In genomic region chr13:67610108-67610507, GRCm38 (mm10) we compare ENCODE assay signal across 10 mouse cellular contexts. TPM values are rescaled to one million over a fixed set of nuclear protein-coding genes. Genes with fewer than 3 reads are reported as not detected.
DNase-seq lines count a peak whose midpoint lies in the region; ATAC-seq and TF ChIP-seq lines count a peak whose summit lies in the region.
"Had no signal": no experiment of that assay in that cellular context is flagged by ENCODE, and none has a peak within 500 bp of the region (broad histone marks: within the 10 kb centered on the region; RNA-seq: fewer than 3 reads in every experiment).

No protein-coding gene starts in this region.

- no peak overlapping the region for H3K27ac ChIP-seq in CH12.LX (ENCODE audit: insufficient read depth, low read depth)
- H3K27ac ChIP-seq in liver, embryonic 15.5 days (replicated peaks): no peak overlapping the region

- DNase-seq in left cerebral cortex, adult 11 months (ENCODE audit: low spot score): peak; percentile 4
- no peak for DNase-seq in left cerebral cortex, postnatal 36 days (ENCODE audit: low spot score in 2 of 2)
- DNase-seq in CH12.LX (ENCODE audit: extremely low read depth): peak; percentile 17
- no peak for DNase-seq in layer of hippocampus, adult 9-11 months
- no peak for DNase-seq in testis, postnatal 10 days (ENCODE audit: low spot score)

- dilution Hi-C loops in CH12.LX (cut with MboI; ENCODE audit: extremely low pct_ligation_motif_present, extremely low pct_unique_long_range_greater_than_20kb, low sequenced_read_pairs): no loop called here

- TF ChIP-seq CTCF in CH12.LX (conservative IDR thresholded peaks at IDR 0.05 in 1 of 2, IDR thresholded peaks at IDR 0.05 in 1 of 2; ENCODE audit: low read depth in 2 of 2, low read length in 2 of 2): no peak

- no peak overlapping the region; the same call in 1 of the 2 replicates for H3K4me2 ChIP-seq in CH12.LX (ENCODE audit: insufficient read depth, low read depth, poor library complexity, severe bottlenecking)
- peak overlapping the region; percentile 71; the same call in 1 of the 2 replicates for H3K4me2 ChIP-seq in liver, embryonic 15.5 days

- no peak for TF ChIP-seq EP300 in CH12.LX (IDR thresholded peaks at IDR 0.05; ENCODE audit: low read length)

- no peak for ATAC-seq in erythroblast, adult 5-6 weeks (replicated peaks; ENCODE audit: low FRiP score, poor library complexity, severe bottlenecking)
- no peak for ATAC-seq in liver, embryonic 15.5 days (ENCODE audit: insufficient read depth)

- no peaks in the 10 kb centered on the region for H3K27me3 ChIP-seq in erythroblast, embryonic 14.5 days (ENCODE audit: control insufficient read depth)
- no peaks in the 10 kb centered on the region for H3K27me3 ChIP-seq in CH12.LX (replicated peaks)
- no peaks in the 10 kb centered on the region for H3K27me3 ChIP-seq in liver, embryonic 15.5 days
- H3K27me3 ChIP-seq: kidney, embryonic 15.5 days had no signal

- H3K79me2 ChIP-seq in CH12.LX (replicated peaks; ENCODE audit: control insufficient read depth, extremely low read depth, insufficient read depth, poor library complexity, severe bottlenecking): no peaks in the 10 kb centered on the region

- in situ Hi-C loops in CH12.LX (cut with MboI; ENCODE audit: low pct_ligation_motif_present, low pct_unique_long_range_greater_than_20kb, low sequenced_read_pairs): no loop called here

- peaks cover 6% of the 10 kb centered on the region for H3K9me3 ChIP-seq in erythroblast, embryonic 14.5 days (ENCODE audit: control insufficient read depth, low read length)
- no peaks in the 10 kb centered on the region for H3K9me3 ChIP-seq in CH12.LX (replicated peaks; ENCODE audit: low read length)
- H3K9me3 ChIP-seq in liver, embryonic 15.5 days (replicated peaks): 0 out of 2 replicates have a peak, but pooled peaks cover 3% of the 10 kb centered on the region
- H3K9me3 ChIP-seq: kidney, embryonic 15.5 days had no signal

- H3K4me1 ChIP-seq in erythroblast, embryonic 14.5 days (ENCODE audit: control insufficient read depth): no peaks in the 10 kb centered on the region
- H3K4me1 ChIP-seq in CH12.LX (ENCODE audit: control insufficient read depth in 1 of 2, insufficient read depth in 2 of 2): peaks cover 0 to 5% of the 10 kb centered on the region in 2 experiments; a peak in 2 of 4 replicates
- peaks cover 7% of the 10 kb centered on the region for H3K4me1 ChIP-seq in liver, embryonic 15.5 days (replicated peaks)

- TF ChIP-seq RAD21 in CH12.LX (IDR thresholded peaks at IDR 0.05; ENCODE audit: low read depth, low read length): no peak

- no peaks in the 10 kb centered on the region for H3K36me3 ChIP-seq in erythroblast, embryonic 14.5 days (ENCODE audit: control insufficient read depth)
- peaks cover 0 to 5% of the 10 kb centered on the region in 2 experiments for H3K36me3 ChIP-seq in CH12.LX (replicated peaks in 1 of 2; ENCODE audit: control insufficient read depth in 1 of 2, insufficient read depth in 1 of 2, low read length in 1 of 2)
- H3K36me3 ChIP-seq in liver, embryonic 15.5 days (replicated peaks): no peaks in the 10 kb centered on the region
- H3K36me3 ChIP-seq: kidney, embryonic 15.5 days had no signal

- intact Hi-C loops in left cerebral cortex, postnatal 36 days (cut with DNase I): no loop called here

- H3K9ac ChIP-seq in CH12.LX (ENCODE audit: insufficient read depth, low read depth): no peak overlapping the region
- no peak overlapping the region for H3K9ac ChIP-seq in liver, embryonic 15.5 days

- peak overlapping the region; percentile 49 for H3K4me3 ChIP-seq in erythroblast, embryonic 14.5 days (replicated peaks)
- H3K4me3 ChIP-seq in CH12.LX (replicated peaks in 1 of 3; ENCODE audit: low read depth in 2 of 3, low read length in 2 of 3, poor library complexity in 1 of 3): no peak overlapping the region
- no peak overlapping the region; the same call in 1 of the 2 replicates for H3K4me3 ChIP-seq in liver, embryonic 15.5 days (replicated peaks)

- TF ChIP-seq POLR2A in CH12.LX (IDR thresholded peaks at IDR 0.05; ENCODE audit: low read depth, low read length): no peak

- 72% methylated on average over 4 of the region's 4 CpGs for WGBS in liver, embryonic 15.5 days (ENCODE audit: insufficient replicate concordance)

TF ChIP-seq in CH12.LX, 34 proteins besides CTCF, POLR2A, EP300 and RAD21:
- TF ChIP-seq ETS1 (conservative IDR thresholded peaks at IDR 0.05; ENCODE audit: low read depth, low read length) (no peak), SMC3 (IDR thresholded peaks at IDR 0.05; ENCODE audit: low read depth, low read length) (no peak), ZNF384 (IDR thresholded peaks at IDR 0.05; ENCODE audit: low read depth, low read length) (no peak; the same call in 1 of the 2 replicates), ZKSCAN1 (IDR thresholded peaks at IDR 0.05; ENCODE audit: borderline replicate concordance, low read depth, low read length) (no peak), ZMIZ1 (IDR thresholded peaks at IDR 0.05; ENCODE audit: low read depth, low read length) (no peak), POLR2AphosphoS2 (IDR thresholded peaks at IDR 0.05; ENCODE audit: low read depth, low read length) (no peak), RCOR1 (conservative IDR thresholded peaks at IDR 0.05; ENCODE audit: low read depth, low read length) (no peak), MEF2A (IDR thresholded peaks at IDR 0.05; ENCODE audit: borderline replicate concordance, low read depth, low read length) (no peak), JUN (IDR thresholded peaks at IDR 0.05; ENCODE audit: insufficient read depth, low read depth, low read length) (no peak), CHD1 (IDR thresholded peaks at IDR 0.05; ENCODE audit: low read depth, low read length) (no peak), SIN3A (IDR thresholded peaks at IDR 0.05; ENCODE audit: low read length) (no peak), HCFC1 (IDR thresholded peaks at IDR 0.05; ENCODE audit: low read depth, low read length) (no peak), UBTF (IDR thresholded peaks at IDR 0.05; ENCODE audit: low read depth, low read length) (no peak), PAX5 (IDR thresholded peaks at IDR 0.05; ENCODE audit: low read length) (no peak), NELFE (IDR thresholded peaks at IDR 0.05; ENCODE audit: low read depth, low read length) (no peak), JUND (conservative IDR thresholded peaks at IDR 0.05; ENCODE audit: low read depth, low read length) (no peak), MYC (IDR thresholded peaks at IDR 0.05; ENCODE audit: low read depth, low read length) (no peak), GABPA (IDR thresholded peaks at IDR 0.05; ENCODE audit: insufficient replicate concordance, low read depth, low read length) (no peak), CHD2 (IDR thresholded peaks at IDR 0.05; ENCODE audit: low read length) (no peak)
TF ChIP-seq in CH12.LX: peak in this region for 0.

RNA-seq across cellular contexts. Expression of gene Zfp729b, which starts 0.6 kb away (rescaled TPM):
- polyA plus RNA-seq in erythroblast, embryonic 14.5 days (2012): 0.01 TPM in 1 of 2 replicates, not detected in the other
- 1.9 and 5.2 TPM in 2 replicates for total RNA-seq in erythroblast, adult 5-6 weeks (2015; ENCODE audit: low replicate concordance)
- total RNA-seq in erythroblast, adult 5-6 weeks (2017; ENCODE audit: low replicate concordance): 2.4 and 4.6 TPM in 2 replicates
- 1 to 10 TPM; 7.6 to 9.7 TPM for total RNA-seq in left cerebral cortex, postnatal 36 days (2021)
- total RNA-seq in CH12.LX (2012; rRNA removed): 4.8 and 6.4 TPM in 2 replicates
- 13.4 and 17.9 TPM in 2 replicates for total RNA-seq in CH12.LX (2014; rRNA removed)
- 6.5 and 6.6 TPM in 2 replicates for polyA plus RNA-seq in CH12.LX (2012; ENCODE audit: insufficient read length, low read depth)
- polyA plus RNA-seq in liver, embryonic 15.5 days (2015; fragmentation: Nextera tagmentation; extraction: Ambion mirVana): 1.1 and 1.2 TPM in 2 replicates

RNA-seq across cellular contexts. Expression of gene Gm49345, which starts 27.5 kb away (rescaled TPM):
- polyA plus RNA-seq in erythroblast, embryonic 14.5 days (2012): not detected in 2 replicates
- total RNA-seq in erythroblast, adult 5-6 weeks (2015; ENCODE audit: low replicate concordance): not detected in 2 replicates
- total RNA-seq in erythroblast, adult 5-6 weeks (2017; ENCODE audit: low replicate concordance): not detected in 2 replicates
- 1 to 10 TPM in 1 of 2 experiments, under 1 TPM in 1; 0.82 to 2.1 TPM for total RNA-seq in left cerebral cortex, postnatal 36 days (2021)
- total RNA-seq in CH12.LX (2012; rRNA removed) (not detected in 2 replicates), CH12.LX (2014; rRNA removed) (not detected in 2 replicates)
- 1.2 and 1.5 TPM in 2 replicates for polyA plus RNA-seq in CH12.LX (2012; ENCODE audit: insufficient read length, low read depth)
- polyA plus RNA-seq in liver, embryonic 15.5 days (2015; fragmentation: Nextera tagmentation; extraction: Ambion mirVana): 0.40 TPM in 1 of 2 replicates, not detected in the other
- polyA plus RNA-seq: frontal cortex, adult 2 months; kidney, embryonic 15.5 days had no signal

RNA-seq across cellular contexts. Expression of gene Zfp729a, which starts 27.5 kb away (rescaled TPM):
- polyA plus RNA-seq in erythroblast, embryonic 14.5 days (2012): under 0.01 and 0.01 TPM in 2 replicates
- total RNA-seq in erythroblast, adult 5-6 weeks (2015; ENCODE audit: low replicate concordance): 1.2 and 6.1 TPM in 2 replicates
- total RNA-seq in erythroblast, adult 5-6 weeks (2017; ENCODE audit: low replicate concordance): 4.9 and 11.4 TPM in 2 replicates
- total RNA-seq in left cerebral cortex, postnatal 36 days (2021): 1 to 10 TPM; 7.5 to 10.0 TPM
- 3.6 and 3.7 TPM in 2 replicates for total RNA-seq in CH12.LX (2012; rRNA removed)
- 11.2 and 12.6 TPM in 2 replicates for total RNA-seq in CH12.LX (2014; rRNA removed)
- polyA plus RNA-seq in CH12.LX (2012; ENCODE audit: insufficient read length, low read depth): 4.6 and 4.8 TPM in 2 replicates
- 0.75 and 1.0 TPM in 2 replicates for polyA plus RNA-seq in liver, embryonic 15.5 days (2015; fragmentation: Nextera tagmentation; extraction: Ambion mirVana)

RNA-seq across cellular contexts. Expression of gene Zfp748, which starts 56.5 kb away (rescaled TPM):
- 0.01 TPM in 1 of 2 replicates, not detected in the other for polyA plus RNA-seq in erythroblast, embryonic 14.5 days (2012)
- total RNA-seq in erythroblast, adult 5-6 weeks (2015; ENCODE audit: low replicate concordance): 3.3 and 6.7 TPM in 2 replicates
- 2.9 and 4.6 TPM in 2 replicates for total RNA-seq in erythroblast, adult 5-6 weeks (2017; ENCODE audit: low replicate concordance)
- 10 to 100 TPM in 1 of 2 experiments, 1 to 10 TPM in 1; 8.8 to 10.6 TPM for total RNA-seq in left cerebral cortex, postnatal 36 days (2021)
- total RNA-seq in CH12.LX (2012; rRNA removed): 9.1 and 11.5 TPM in 2 replicates
- 14.8 and 16.3 TPM in 2 replicates for total RNA-seq in CH12.LX (2014; rRNA removed)
- 6.6 and 8.1 TPM in 2 replicates for polyA plus RNA-seq in CH12.LX (2012; ENCODE audit: insufficient read length, low read depth)
- 3.3 and 4.3 TPM in 2 replicates for polyA plus RNA-seq in liver, embryonic 15.5 days (2015; fragmentation: Nextera tagmentation; extraction: Ambion mirVana)

Comparison
In these comparisons a context has a peak if more than half of its experiments do, and no peak if none do; other contexts are left out.
1. DNase-seq: peak in left cerebral cortex, adult 11 months (single experiment) and CH12.LX (single experiment); none in left cerebral cortex, postnatal 36 days (0 of 2), layer of hippocampus, adult 9-11 months (single experiment) and testis, postnatal 10 days (single experiment).